Mouse (Mus musculus) ES-E14 (cell line): ENCODE data around the gene Flnb. TPM values are rescaled to one million over a fixed set of nuclear protein-coding genes. Genes with fewer than 3 reads are reported as not detected.

ENCODE experiments used
- DNase-seq: peaks from one replicate; pipeline ENCODE4 v3.0.0-alpha.2; 2013; ENCODE audit warnings: low read depth, low spot score
- H3K27ac ChIP-seq: 2 replicates; pipeline ENCODE4 v1.5.1; 2012; ENCODE audit warnings: low read depth, mild to moderate bottlenecking, low read length, moderate library complexity, mixed read lengths; ENCODE audit not compliant: poor library complexity, insufficient read depth, severe bottlenecking
- H3K36me3 ChIP-seq: 2 replicates; pipeline ENCODE4 v1.6.1; 2012; ENCODE audit warnings: mild to moderate bottlenecking, low read length, moderate library complexity, mixed read lengths; ENCODE audit not compliant: control insufficient read depth, poor library complexity, insufficient read depth, severe bottlenecking
- H3K4me1 ChIP-seq, 2 experiments: fragments of 150-350 bp in 1 of 2; sonication (generic) in 1 of 2; 2 replicates each; pipeline ENCODE4 v1.6.1; 2012; ENCODE audit warnings: low read length in 2 of 2, mild to moderate bottlenecking in 1 of 2, mixed read lengths in 1 of 2; ENCODE audit not compliant: control insufficient read depth in 2 of 2, insufficient read depth in 2 of 2, poor library complexity in 1 of 2
- H3K4me3 ChIP-seq, 2 experiments: fragments of 150-350 bp in 1 of 2; sonication (generic) in 1 of 2; 2 replicates each; pipeline ENCODE4 v1.5.1; 2012; ENCODE audit warnings: low read length in 2 of 2, low read depth in 1 of 2, mild to moderate bottlenecking in 1 of 2, mixed read lengths in 1 of 2; ENCODE audit not compliant: insufficient read depth in 1 of 2, poor library complexity in 1 of 2, severe bottlenecking in 1 of 2
- H3K9ac ChIP-seq: 2 replicates; pipeline ENCODE4 v1.6.1; 2012; ENCODE audit warnings: low read depth, mild to moderate bottlenecking, low read length, mixed read lengths; ENCODE audit not compliant: poor library complexity, insufficient read depth, severe bottlenecking
- H3K9me3 ChIP-seq: fragments of 150-350 bp; sonication (generic); 2 replicates; pipeline ENCODE4 v1.6.1; 2012; ENCODE audit warnings: low read depth, mild to moderate bottlenecking, low read length; ENCODE audit not compliant: control insufficient read depth, insufficient read depth
- CHD2 ChIP-seq: IDR thresholded peaks from 2 replicates; pipeline ENCODE4 v1.6.1; 2014; ENCODE audit warnings: mild to moderate bottlenecking, low read depth, low read length, inconsistent platforms
- HCFC1 ChIP-seq: IDR thresholded peaks from 2 replicates; pipeline ENCODE4 v1.6.1; 2012; ENCODE audit warnings: low read length, inconsistent platforms, borderline replicate concordance; ENCODE audit not compliant: insufficient read depth
- MAFK ChIP-seq: IDR thresholded peaks from 2 replicates; pipeline ENCODE4 v1.6.1; 2014; ENCODE audit warnings: mild to moderate bottlenecking, low read depth, low read length, inconsistent platforms; ENCODE audit not compliant: insufficient read depth
- ZC3H11A ChIP-seq: IDR thresholded peaks from 2 replicates; pipeline ENCODE4 v1.6.1; 2012; ENCODE audit warnings: low read depth, mild to moderate bottlenecking, inconsistent platforms, low read length, borderline replicate concordance
- ZNF384 ChIP-seq: IDR thresholded peaks from 2 replicates; pipeline ENCODE4 v1.6.1; 2012; ENCODE audit warnings: low read depth, low read length, inconsistent platforms
- in situ Hi-C, 2 experiments: fragments of 600-800 bp; cut with MboI; formaldehyde crosslinking; loops; one replicate each; pipeline ENCODE4 v1.15.1; 2025; ENCODE audit warnings: low sequenced_read_pairs in 2 of 2, inconsistent platforms in 1 of 2; ENCODE audit not compliant: unreplicated experiment in 2 of 2
- total RNA-seq: library from RNA; depleted of rRNA; stranded (reverse); fragments of 300-350 nt; gene quantifications from 2 replicates; pipeline ENCODE4 v1.2.3, GENCODE M21; 2012

Gene Flnb
- total RNA-seq, 1 experiment: 350 TPM

- no peak for TF ChIP-seq HCFC1
- no peak for TF ChIP-seq CHD2
- TF ChIP-seq ZNF384: no peak
- TF ChIP-seq ZC3H11A: no peak
- TF ChIP-seq MAFK: no peak
- Histone ChIP-seq H3K4me3 (no peak overlapping the region), H3K4me1 (peaks cover 0 to 14% of the 10 kb centered on the region in 2 experiments; a peak in 2 of 4 replicates), H3K27ac (no peak overlapping the region; the same call in 1 of the 2 replicates), H3K36me3 (peaks cover 36% of the 10 kb centered on the region; the same call in 1 of the 2 replicates), H3K9ac (no peak overlapping the region), H3K9me3 (no peaks in the 10 kb centered on the region)
- no peak for DNase-seq
- in situ Hi-C loops: no loop called here
These were observed 119.4 kb downstream of the Flnb start for GRCm38 (mm10) chr14:7937052-7937630.

- Histone ChIP-seq H3K4me1 (peaks cover 0 to 23% of the 10 kb centered on the region in 2 experiments; a peak in 2 of 4 replicates), H3K9me3 (no peaks in the 10 kb centered on the region), H3K36me3 (peaks cover 37% of the 10 kb centered on the region; the same call in 1 of the 2 replicates), H3K9ac (no peak overlapping the region), H3K27ac (no peak overlapping the region), H3K4me3 (no peak overlapping the region)
- no peak for TF ChIP-seq ZC3H11A
- TF ChIP-seq HCFC1: no peak
- no peak for TF ChIP-seq MAFK
- TF ChIP-seq ZNF384: no peak
- TF ChIP-seq CHD2: no peak
- in situ Hi-C loops: no loop called here
- no peak for DNase-seq
These were observed 121.3 kb downstream of the Flnb start for GRCm38 (mm10) chr14:7938809-7939784.

GRCm38 (mm10) chr14:7941413-7941812 lies 123.7 kb downstream of the Flnb start:
- in situ Hi-C loops: no loop called here
- Histone ChIP-seq H3K4me1 (peaks cover 0 to 29% of the 10 kb centered on the region in 2 experiments; a peak in 2 of 4 replicates), H3K9ac (no peak overlapping the region), H3K4me3 (no peak overlapping the region), H3K9me3 (no peaks in the 10 kb centered on the region), H3K36me3 (peaks cover 39% of the 10 kb centered on the region), H3K27ac (peak overlapping the region; percentile 1; the same call in 1 of the 2 replicates)
- no peak for DNase-seq
- no peak for TF ChIP-seq HCFC1
- no peak for TF ChIP-seq ZNF384
- no peak for TF ChIP-seq MAFK
- TF ChIP-seq CHD2: no peak
- no peak for TF ChIP-seq ZC3H11A

GRCm38 (mm10) chr14:7943101-7943800 lies 125.5 kb downstream of the Flnb start:
- Histone ChIP-seq H3K27ac (no peak overlapping the region), H3K9me3 (no peaks in the 10 kb centered on the region), H3K4me3 (no peak overlapping the region), H3K9ac (no peak overlapping the region), H3K36me3 (peaks cover 38% of the 10 kb centered on the region), H3K4me1 (peaks cover 0 to 29% of the 10 kb centered on the region in 2 experiments; a peak in 2 of 4 replicates)
- in situ Hi-C loops: no loop called here
- TF ChIP-seq HCFC1 (no peak), CHD2 (no peak), ZC3H11A (no peak), ZNF384 (no peak), MAFK (no peak)
- no peak for DNase-seq
